Mouse (Mus musculus) limb, embryonic 14.5 days (tissue): ENCODE data around the gene Cep152. TPM values are rescaled to one million over a fixed set of nuclear protein-coding genes. Genes with fewer than 3 reads are reported as not detected.
A peak's percentile ranks its signal among the peaks of the same experiment; 100 is the strongest.

ENCODE experiments used
- ATAC-seq: fragments of 200-750 bp; cut with Nextera tagmentation; 2 replicates; pipeline ENCODE4 v1.8.0; 2017; ENCODE audit warnings: low read depth, moderate number of reproducible peaks, moderate TSS enrichment; ENCODE audit not compliant: low FRiP score
- DNase-seq: peaks from one replicate; pipeline ENCODE4 v3.0.0-alpha.2; 2015; ENCODE audit warnings: low spot score
- H3K27ac ChIP-seq: fragments of 300-500 bp; sonication (generic); replicated peaks from 2 replicates; pipeline ENCODE4 v1.5.1; 2014; ENCODE audit warnings: low read depth, mild to moderate bottlenecking, low read length, moderate library complexity, mixed read lengths
- H3K27me3 ChIP-seq: fragments of 300-500 bp; sonication (generic); 2 replicates; pipeline ENCODE4 v1.6.1; 2014; ENCODE audit warnings: low read length, mixed read lengths; ENCODE audit not compliant: control insufficient read depth, insufficient read depth
- H3K36me3 ChIP-seq: fragments of 300-500 bp; sonication (generic); 2 replicates; pipeline ENCODE4 v1.6.1; 2014; ENCODE audit warnings: mild to moderate bottlenecking, low read length, moderate library complexity, mixed read lengths; ENCODE audit not compliant: control insufficient read depth, insufficient read depth
- H3K4me1 ChIP-seq: fragments of 300-500 bp; sonication (generic); 2 replicates; pipeline ENCODE4 v1.6.1; 2014; ENCODE audit warnings: antibody characterized with exemption, low read length, mixed read lengths; ENCODE audit not compliant: control insufficient read depth, insufficient read depth
- H3K4me2 ChIP-seq: fragments of 300-500 bp; sonication (generic); replicated peaks from 2 replicates; pipeline ENCODE4 v1.6.1; 2014; ENCODE audit warnings: low read depth, mild to moderate bottlenecking, low read length, moderate library complexity; ENCODE audit not compliant: severe bottlenecking
- H3K4me3 ChIP-seq: fragments of 300-500 bp; sonication (generic); replicated peaks from 2 replicates; pipeline ENCODE4 v1.5.1; 2014; ENCODE audit warnings: low read length
- H3K9ac ChIP-seq: fragments of 300-500 bp; sonication (generic); 2 replicates; pipeline ENCODE4 v1.6.1; 2014; ENCODE audit warnings: mild to moderate bottlenecking, low read depth, low read length, moderate library complexity; ENCODE audit not compliant: severe bottlenecking
- H3K9me3 ChIP-seq: fragments of 300-500 bp; sonication (generic); 2 replicates; pipeline ENCODE4 v1.6.1; 2016; ENCODE audit warnings: low read length; ENCODE audit not compliant: control insufficient read depth
- POLR2A ChIP-seq: fragments of 200-500 bp; IDR thresholded peaks from 2 replicates; pipeline ENCODE4 v1.8.0; 2012; ENCODE audit warnings: inconsistent platforms, mild to moderate bottlenecking, moderate library complexity, borderline replicate concordance; ENCODE audit not compliant: insufficient read depth, insufficient read length; ENCODE audit errors: extremely low read depth
- WGBS: fragments of 180-500 bp; shearing (Covaris S2); extraction: QIAGEN DNeasy Blood & Tissue Kit; methylation state at CpG from one replicate; pipeline ENCODE4 v1.1.7; 2014; 5-methylcytosine and 5-hydroxymethylcytosine counted together
- polyA plus RNA-seq, 2 experiments: library from polyadenylated mRNA; depleted of rRNA in 1 of 2; stranded (reverse) in 1 of 2; unstranded in 1 of 2; fragments of >200 nt; fragmentation: Nextera tagmentation in 1 of 2; extraction: Ambion mirVana in 1 of 2; gene quantifications; 2 replicates each; pipeline versions ENCODE4 v1.2.1 to v1.2.3; 2012 to 2014

Gene Cep152
- polyA plus RNA-seq, 2 experiments: 5.3 to 6.9 TPM

DNA sequence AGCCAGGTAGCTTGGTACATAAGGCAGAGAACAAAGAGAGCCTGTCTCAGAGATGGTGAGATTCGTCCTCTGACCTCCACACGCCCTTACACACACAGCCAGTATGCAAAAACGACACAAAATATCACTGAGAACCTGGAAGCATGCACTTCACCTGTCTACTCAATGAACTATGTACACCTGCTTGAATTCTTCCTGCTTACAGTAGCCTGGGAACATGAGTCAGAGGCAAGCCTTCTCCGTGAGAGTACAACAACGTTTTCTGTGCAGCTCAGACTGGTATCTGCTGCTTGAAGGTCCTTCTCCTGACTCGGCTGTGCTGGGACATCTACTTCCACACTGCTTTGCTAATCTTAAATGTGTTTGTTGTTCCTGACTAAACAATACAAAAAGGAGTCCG lies 83.5 kb downstream of the Cep152 start:
- H3K9ac ChIP-seq: no peak overlapping the region
- H3K36me3 ChIP-seq: no peaks in the 10 kb centered on the region
- DNase-seq: no peak
- no peak for ATAC-seq
- H3K9me3 ChIP-seq: no peaks in the 10 kb centered on the region
- 78% methylated on average over 7 of the region's 7 CpGs for WGBS
- no peak for TF ChIP-seq POLR2A
- H3K4me3 ChIP-seq: no peak overlapping the region
- no peaks in the 10 kb centered on the region for H3K27me3 ChIP-seq
- no peaks in the 10 kb centered on the region for H3K4me1 ChIP-seq
- no peak overlapping the region for H3K27ac ChIP-seq
- H3K4me2 ChIP-seq: no peak overlapping the region

DNA sequence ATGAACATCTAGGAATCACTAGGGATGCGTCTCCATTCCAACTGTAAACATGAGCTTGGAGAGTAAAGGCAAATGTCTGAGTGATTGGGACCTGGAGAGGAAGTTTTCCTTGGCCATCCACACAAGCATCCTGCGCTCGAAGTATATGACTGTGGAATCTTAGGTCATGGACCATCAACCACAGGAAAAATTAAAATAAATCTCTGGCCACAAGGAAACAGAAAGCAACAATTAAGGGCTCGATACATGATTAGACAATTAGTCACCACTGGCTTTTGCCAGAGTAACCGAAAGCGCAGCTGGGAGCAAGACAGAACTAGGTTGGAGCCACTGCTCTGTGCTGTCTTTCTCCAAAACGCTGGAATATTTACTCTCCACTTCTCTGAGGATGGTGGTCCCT lies 84.3 kb downstream of the Cep152 start:
- H3K4me3 ChIP-seq: no peak overlapping the region
- H3K9me3 ChIP-seq: no peaks in the 10 kb centered on the region
- H3K27me3 ChIP-seq: no peaks in the 10 kb centered on the region
- 77% methylated on average over 7 of the region's 7 CpGs for WGBS
- H3K27ac ChIP-seq: no peak overlapping the region
- no peak overlapping the region for H3K9ac ChIP-seq
- no peaks in the 10 kb centered on the region for H3K36me3 ChIP-seq
- no peak for ATAC-seq
- no peak for DNase-seq
- H3K4me1 ChIP-seq: no peaks in the 10 kb centered on the region
- no peak overlapping the region for H3K4me2 ChIP-seq
- no peak for TF ChIP-seq POLR2A

DNA sequence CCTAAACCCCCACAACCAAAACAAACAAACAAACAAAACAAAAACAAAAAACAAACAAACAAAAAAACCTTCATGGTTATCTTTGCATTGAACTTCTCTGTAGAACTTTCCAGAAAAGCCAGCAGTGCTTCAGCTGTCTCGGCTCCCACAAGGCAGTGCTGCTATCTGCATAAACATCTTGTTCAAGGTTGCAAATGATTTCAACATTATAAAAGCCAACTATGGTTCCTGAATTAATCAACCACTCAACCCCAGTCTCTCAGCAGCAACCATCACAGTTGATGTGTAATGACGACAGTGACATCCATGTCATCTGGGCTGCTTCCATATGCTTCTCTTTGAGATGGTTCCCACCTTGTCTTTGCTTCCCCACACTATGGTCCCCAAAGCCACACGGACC lies 85.3 kb downstream of the Cep152 start:
- H3K27me3 ChIP-seq: no peaks in the 10 kb centered on the region
- H3K9me3 ChIP-seq: no peaks in the 10 kb centered on the region
- TF ChIP-seq POLR2A: no peak
- H3K4me2 ChIP-seq: no peak overlapping the region
- H3K27ac ChIP-seq: no peak overlapping the region
- ATAC-seq (no peak), DNase-seq (no peak)
- H3K9ac ChIP-seq: no peak overlapping the region
- H3K36me3 ChIP-seq: no peaks in the 10 kb centered on the region
- no peak overlapping the region for H3K4me3 ChIP-seq
- WGBS: 85% methylated on average over 3 of the region's 3 CpGs
- H3K4me1 ChIP-seq: no peaks in the 10 kb centered on the region

DNA sequence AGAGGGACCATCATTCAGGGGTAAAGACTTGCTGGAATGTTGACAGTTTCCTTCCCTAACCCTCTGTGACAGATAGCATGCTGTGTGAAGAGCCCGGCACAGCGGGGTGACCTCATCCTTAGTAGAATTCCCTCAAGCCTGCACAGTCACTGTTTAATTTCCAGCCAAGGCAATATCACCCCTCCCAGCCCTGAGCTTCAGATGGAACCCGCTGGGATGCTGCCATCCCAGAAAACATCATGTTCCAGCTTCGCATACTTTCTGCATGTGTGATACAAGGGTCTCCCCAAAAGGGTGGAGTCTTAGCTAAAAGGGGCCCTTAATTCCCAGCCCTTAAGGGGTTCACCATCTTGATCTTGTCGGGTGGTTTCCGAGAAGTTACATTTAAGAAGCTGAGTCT lies 94.2 kb downstream of the Cep152 start:
- TF ChIP-seq POLR2A: no peak
- no peaks in the 10 kb centered on the region for H3K27me3 ChIP-seq

DNA sequence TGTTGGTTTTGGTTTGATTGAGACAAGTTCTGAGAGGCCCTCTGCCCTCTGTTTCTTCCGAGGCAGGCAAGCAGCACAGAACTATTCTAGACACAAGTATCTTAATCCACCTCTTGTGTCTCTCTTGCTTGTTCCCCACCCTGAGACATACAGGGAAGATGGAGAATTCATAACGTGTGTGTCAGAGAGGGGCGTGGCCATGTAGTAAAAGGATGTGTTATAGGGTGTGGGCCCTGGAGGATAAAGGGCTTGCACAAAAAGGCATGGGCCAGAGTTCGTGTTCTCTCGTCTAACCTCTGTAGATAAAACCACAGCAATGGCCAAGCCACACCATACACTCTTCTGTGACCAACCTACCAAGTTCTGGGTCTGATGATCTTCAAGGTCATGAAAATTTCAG lies 98.3 kb downstream of the Cep152 start:
- DNase-seq: no peak
- 83% methylated on average over 5 of the region's 5 CpGs for WGBS
- H3K4me3 ChIP-seq: no peak overlapping the region

More for the DNA sequence above, 94.2 kb downstream of the Cep152 start:
- Histone ChIP-seq H3K9ac (no peak overlapping the region), H3K4me2 (no peak overlapping the region), H3K9me3 (no peaks in the 10 kb centered on the region), H3K4me3 (no peak overlapping the region), H3K36me3 (no peaks in the 10 kb centered on the region), H3K27ac (no peak overlapping the region), H3K4me1 (no peaks in the 10 kb centered on the region)
- DNase-seq (peak; percentile 42), ATAC-seq (no peak)
- 89% methylated on average over 6 of the region's 6 CpGs for WGBS

DNA sequence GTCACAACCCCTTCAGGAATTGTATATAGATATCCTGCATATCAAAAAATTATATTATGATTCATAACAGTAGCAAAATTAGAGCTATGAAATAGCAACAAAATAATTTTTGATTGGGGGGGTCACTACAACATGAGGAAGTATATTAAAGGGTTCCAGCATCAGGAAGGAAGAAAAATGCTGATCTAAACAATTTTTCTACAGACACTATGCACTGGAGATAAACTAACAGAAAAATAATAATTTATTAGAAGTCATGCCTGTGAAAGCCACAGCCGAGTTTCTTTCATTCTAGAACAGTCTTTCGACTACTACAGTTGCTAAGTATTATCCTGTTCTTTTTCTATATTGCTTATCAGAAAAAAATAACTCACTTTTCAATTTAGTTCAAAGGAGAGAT lies 99.4 kb downstream of the Cep152 start:
- H3K36me3 ChIP-seq: no peaks in the 10 kb centered on the region
- H3K9ac ChIP-seq: no peak overlapping the region
- H3K4me3 ChIP-seq: no peak overlapping the region
- no peaks in the 10 kb centered on the region for H3K27me3 ChIP-seq
- H3K4me2 ChIP-seq: no peak overlapping the region
- no peaks in the 10 kb centered on the region for H3K9me3 ChIP-seq
- no peak for TF ChIP-seq POLR2A
- no peak for ATAC-seq
- no peaks in the 10 kb centered on the region for H3K4me1 ChIP-seq
- no peak for DNase-seq
- H3K27ac ChIP-seq: no peak overlapping the region
- 77% methylated on average over 2 of the region's 2 CpGs for WGBS

More for the DNA sequence above, 98.3 kb downstream of the Cep152 start:
- no peak for ATAC-seq
- Histone ChIP-seq H3K4me2 (no peak overlapping the region), H3K9me3 (no peaks in the 10 kb centered on the region), H3K27me3 (no peaks in the 10 kb centered on the region), H3K9ac (no peak overlapping the region), H3K27ac (no peak overlapping the region), H3K36me3 (no peaks in the 10 kb centered on the region), H3K4me1 (no peaks in the 10 kb centered on the region)
- TF ChIP-seq POLR2A: no peak
